Comparison of ENCODE assay signal across 16 mouse cellular contexts in the genomic region with DNA sequence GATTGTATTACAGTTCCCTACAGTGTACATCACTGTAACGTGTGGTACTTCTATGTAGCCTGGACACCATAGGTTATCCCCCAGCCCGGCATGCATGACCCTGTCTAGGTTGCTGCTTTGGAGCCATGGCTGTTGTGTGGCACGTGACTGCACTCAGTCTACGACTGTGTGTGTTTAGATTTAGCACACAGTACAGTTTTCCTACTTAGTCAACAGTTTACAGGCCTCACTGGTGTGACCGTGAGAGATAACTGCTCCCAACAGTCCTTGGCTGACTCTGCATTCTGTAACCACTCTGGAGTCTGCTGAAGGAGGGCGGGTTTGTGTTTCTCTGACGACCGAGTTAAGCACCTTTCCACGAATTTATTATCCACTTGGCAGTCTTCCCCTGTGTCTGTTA.
A peak's percentile ranks its signal among the peaks of the same experiment; 100 is the strongest.
DNase-seq lines count a peak whose midpoint lies in the region; ATAC-seq and TF ChIP-seq lines count a peak whose summit lies in the region.
"Had no signal": no experiment of that assay in that cellular context is flagged by ENCODE, and none has a peak within 500 bp of the region (broad histone marks: within the 10 kb centered on the region; RNA-seq: fewer than 3 reads in every experiment).

No protein-coding gene starts in this region.

- no peaks in the 10 kb centered on the region for H3K36me3 ChIP-seq in kidney, embryonic 16.5 days (ENCODE audit: insufficient read depth, low read length)
- H3K36me3 ChIP-seq in neural tube, embryonic 13.5 days, result no peaks in the 10 kb centered on the region
- no peaks in the 10 kb centered on the region for H3K36me3 ChIP-seq in limb, embryonic 14.5 days (ENCODE audit: control insufficient read depth, insufficient read depth, low read length)
- H3K36me3 ChIP-seq: heart, embryonic 10.5 days; lung, embryonic 15.5 days had no signal

- no peaks in the 10 kb centered on the region for H3K4me1 ChIP-seq in kidney, embryonic 16.5 days (ENCODE audit: insufficient read depth, low read length)
- peaks cover 11% of the 10 kb centered on the region for H3K4me1 ChIP-seq in neural tube, embryonic 13.5 days (replicated peaks)
- peaks cover 14% of the 10 kb centered on the region for H3K4me1 ChIP-seq in limb, embryonic 14.5 days (ENCODE audit: control insufficient read depth, insufficient read depth, low read length)
- H3K4me1 ChIP-seq: heart, embryonic 10.5 days; lung, embryonic 15.5 days had no signal

- H3K4me3 ChIP-seq in kidney, embryonic 16.5 days (ENCODE audit: low read length), result no peak overlapping the region
- no peak overlapping the region for H3K4me3 ChIP-seq in neural tube, embryonic 13.5 days
- no peak overlapping the region for H3K4me3 ChIP-seq in limb, embryonic 14.5 days (replicated peaks; ENCODE audit: low read length)
- H3K4me3 ChIP-seq: forebrain, embryonic 13.5 days; heart, embryonic 10.5 days; lung, embryonic 15.5 days had no signal

- H3K4me2 ChIP-seq in kidney, embryonic 16.5 days (replicated peaks; ENCODE audit: low read depth, low read length), result no peak overlapping the region
- H3K4me2 ChIP-seq in neural tube, embryonic 13.5 days, result no peak overlapping the region
- H3K4me2 ChIP-seq in limb, embryonic 14.5 days (replicated peaks; ENCODE audit: low read depth, low read length, severe bottlenecking), result no peak overlapping the region
- H3K4me2 ChIP-seq: forebrain, embryonic 13.5 days; lung, embryonic 15.5 days had no signal

- ATAC-seq in kidney, embryonic 16.5 days (ENCODE audit: low FRiP score, low TSS enrichment), result peak; percentile 42; the same call in 1 of the 2 replicates
- no peak for ATAC-seq in neural tube, embryonic 13.5 days (ENCODE audit: low read depth)
- peak; percentile 53; the same call in 1 of the 2 replicates for ATAC-seq in limb, embryonic 14.5 days (ENCODE audit: low FRiP score, low read depth)
- ATAC-seq: forebrain, embryonic 13.5 days had no signal

- no peaks in the 10 kb centered on the region for H3K27me3 ChIP-seq in kidney, embryonic 16.5 days (ENCODE audit: insufficient read depth, low read length)
- no peaks in the 10 kb centered on the region for H3K27me3 ChIP-seq in neural tube, embryonic 13.5 days
- no peaks in the 10 kb centered on the region for H3K27me3 ChIP-seq in limb, embryonic 14.5 days (ENCODE audit: control insufficient read depth, insufficient read depth, low read length)
- H3K27me3 ChIP-seq: forebrain, embryonic 13.5 days; lung, embryonic 15.5 days had no signal

- WGBS in kidney, embryonic 16.5 days, result 55% methylated on average over 9 of the region's 9 CpGs
- 76% methylated on average over 9 of the region's 9 CpGs for WGBS in neural tube, embryonic 13.5 days
- WGBS in limb, embryonic 14.5 days, result 41% methylated on average over 9 of the region's 9 CpGs

- no peaks in the 10 kb centered on the region for H3K9me3 ChIP-seq in kidney, embryonic 16.5 days (ENCODE audit: low read length)
- no peaks in the 10 kb centered on the region for H3K9me3 ChIP-seq in neural tube, embryonic 13.5 days
- no peaks in the 10 kb centered on the region for H3K9me3 ChIP-seq in limb, embryonic 14.5 days (ENCODE audit: control insufficient read depth, low read length)
- H3K9me3 ChIP-seq: forebrain, embryonic 13.5 days; heart, embryonic 10.5 days; lung, embryonic 15.5 days had no signal

- H3K9ac ChIP-seq in kidney, embryonic 16.5 days (replicated peaks; ENCODE audit: low read length), result no peak overlapping the region
- no peak overlapping the region for H3K9ac ChIP-seq in neural tube, embryonic 13.5 days
- no peak overlapping the region for H3K9ac ChIP-seq in limb, embryonic 14.5 days (ENCODE audit: low read depth, low read length, severe bottlenecking)
- H3K9ac ChIP-seq: forebrain, embryonic 13.5 days; lung, embryonic 15.5 days had no signal

- no peak for TF ChIP-seq POLR2A in limb, embryonic 14.5 days (IDR thresholded peaks at IDR 0.05; ENCODE audit: borderline replicate concordance, extremely low read depth, insufficient read depth, insufficient read length)

- DNase-seq in kidney, postnatal 25 days, result no peak
- DNase-seq in neural tube, embryonic 10.5 days (ENCODE audit: extremely low spot score, low spot score), result no peak
- peak; percentile 13 for DNase-seq in limb, embryonic 14.5 days (ENCODE audit: low spot score)
- no peak for DNase-seq in embryo, embryonic 11 days
- no peak for DNase-seq in adrenal gland, postnatal 10 days
- DNase-seq: gastrocnemius, postnatal 25 days; heart, postnatal 10 days; layer of hippocampus, adult 9-11 months; right cerebral cortex, adult 18-20 months; thymus, adult 18-20 months had no signal

- H3K27ac ChIP-seq in kidney, embryonic 16.5 days (ENCODE audit: low read length), result peak overlapping the region; percentile 61
- 0 out of 2 replicates have a peak overlapping the region, but pooled peaks have one; percentile 7 for H3K27ac ChIP-seq in neural tube, embryonic 13.5 days (replicated peaks)
- H3K27ac ChIP-seq in limb, embryonic 14.5 days (replicated peaks; ENCODE audit: low read depth, low read length), result 0 out of 2 replicates have a peak overlapping the region, but pooled peaks have one; percentile 61
- H3K27ac ChIP-seq: forebrain, embryonic 13.5 days; heart, embryonic 10.5 days; lung, embryonic 15.5 days; macrophage had no signal

Comparison
In these comparisons a context has a peak if more than half of its experiments do, and no peak if none do; other contexts are left out.
1. H3K27ac ChIP-seq: peak in every context shown above with its lines; median percentile 61 in kidney, embryonic 16.5 days; 61 in limb, embryonic 14.5 days; 7 in neural tube, embryonic 13.5 days.